Mouse (Mus musculus): ENCODE data around the gene Cdkal1. TPM values are rescaled to one million over a fixed set of nuclear protein-coding genes. Genes with fewer than 3 reads are reported as not detected.

Cdkal1 gene
- polyA plus RNA-seq, 1 experiment from 2014 or later, result 35.1 TPM

DNA sequence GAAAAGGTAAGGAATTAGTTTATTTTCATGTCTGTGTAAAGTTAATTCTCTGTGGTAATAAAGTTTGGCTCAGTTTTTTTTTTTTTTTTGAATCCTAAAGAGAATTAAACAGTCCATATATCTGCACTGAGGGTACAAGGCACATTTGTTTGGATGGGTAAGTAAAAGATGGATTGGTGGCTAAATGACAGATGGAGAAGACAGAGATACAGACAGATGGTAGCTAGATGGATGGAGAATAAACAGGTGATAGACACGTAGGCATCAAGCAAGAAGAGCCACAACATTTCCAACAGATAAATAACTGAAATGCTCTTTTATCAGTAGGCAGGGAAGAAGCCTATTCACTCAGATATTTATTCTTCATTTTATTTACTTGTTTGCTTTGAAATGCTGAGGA, 381.7 kb downstream of the Cdkal1 start:
- Histone ChIP-seq H3K27ac (ENCODE audit: low read depth, low read length) (no peak overlapping the region), H3K9me3 (ENCODE audit: control insufficient read depth, low read length) (no peaks in the 10 kb centered on the region), H3K27me3 (ENCODE audit: control insufficient read depth, insufficient read depth, low read length) (no peaks in the 10 kb centered on the region), H3K4me1 (ENCODE audit: control insufficient read depth, insufficient read depth, low read length) (no peaks in the 10 kb centered on the region), H3K4me2 (no peak overlapping the region), H3K9ac (ENCODE audit: low read length) (no peak overlapping the region), H3K4me3 (ENCODE audit: low read depth, low read length) (no peak overlapping the region), H3K36me3 (ENCODE audit: control insufficient read depth, insufficient read depth, low read length) (no peaks in the 10 kb centered on the region)
- ATAC-seq (ENCODE audit: low FRiP score) (no peak), DNase-seq (ENCODE audit: low spot score, missing footprints) (no peak)
- 97% methylated on average over 1 of the region's 1 CpGs for WGBS

DNA sequence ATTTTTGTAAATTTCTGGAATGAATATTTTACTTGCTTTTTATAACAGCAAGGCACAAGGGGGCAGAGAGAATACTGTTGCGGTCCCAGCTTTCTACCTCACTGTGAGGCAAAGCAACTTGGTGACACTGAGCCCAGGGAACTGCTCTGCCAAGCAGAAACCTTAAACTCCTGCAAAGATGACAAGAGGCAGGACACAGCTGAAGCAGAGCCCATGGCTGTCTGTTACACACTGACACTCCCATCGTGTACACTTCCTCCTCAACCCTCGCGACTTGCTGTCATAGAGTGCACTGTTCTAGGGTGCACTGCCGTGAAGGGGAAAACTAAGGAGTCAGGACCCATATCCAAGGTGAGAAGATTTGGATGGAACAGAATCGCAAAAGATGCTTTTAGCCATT, 393.2 kb downstream of the Cdkal1 start:
- 97% methylated on average over 6 of the region's 6 CpGs for WGBS
- no peak overlapping the region for H3K4me2 ChIP-seq
- no peaks in the 10 kb centered on the region for H3K9me3 ChIP-seq (ENCODE audit: control insufficient read depth, low read length)
- no peaks in the 10 kb centered on the region for H3K4me1 ChIP-seq (ENCODE audit: control insufficient read depth, insufficient read depth, low read length)
- DNase-seq (ENCODE audit: low spot score, missing footprints), result no peak
- H3K36me3 ChIP-seq (ENCODE audit: control insufficient read depth, insufficient read depth, low read length), result no peaks in the 10 kb centered on the region
- H3K9ac ChIP-seq (ENCODE audit: low read length), result no peak overlapping the region
- H3K4me3 ChIP-seq (ENCODE audit: low read depth, low read length), result no peak overlapping the region
- H3K27ac ChIP-seq (ENCODE audit: low read depth, low read length), result no peak overlapping the region
- ATAC-seq (ENCODE audit: low FRiP score), result no peak
- H3K27me3 ChIP-seq (ENCODE audit: control insufficient read depth, insufficient read depth, low read length), result no peaks in the 10 kb centered on the region

DNA sequence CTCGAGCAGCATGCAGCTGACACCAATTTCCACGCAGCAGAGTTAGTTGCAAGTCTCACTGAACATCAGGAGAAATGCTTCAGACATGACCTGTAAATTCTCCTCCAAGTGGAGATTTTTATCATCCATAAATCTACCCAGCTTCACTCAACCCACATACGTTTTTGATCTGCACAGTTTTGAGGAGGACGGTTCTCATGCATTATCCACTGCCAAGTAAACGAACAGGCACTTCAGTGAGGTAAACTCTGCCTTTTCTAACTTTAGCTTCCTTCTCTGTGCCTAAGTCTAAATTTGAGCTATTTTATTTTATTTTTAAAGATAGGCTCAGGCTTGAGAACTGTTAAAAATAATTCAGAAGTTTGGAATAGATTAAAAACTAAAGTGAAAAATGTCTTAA, 394.7 kb downstream of the Cdkal1 start:
- no peak for DNase-seq (ENCODE audit: low spot score, missing footprints)
- H3K4me2 ChIP-seq, result no peak overlapping the region

DNA sequence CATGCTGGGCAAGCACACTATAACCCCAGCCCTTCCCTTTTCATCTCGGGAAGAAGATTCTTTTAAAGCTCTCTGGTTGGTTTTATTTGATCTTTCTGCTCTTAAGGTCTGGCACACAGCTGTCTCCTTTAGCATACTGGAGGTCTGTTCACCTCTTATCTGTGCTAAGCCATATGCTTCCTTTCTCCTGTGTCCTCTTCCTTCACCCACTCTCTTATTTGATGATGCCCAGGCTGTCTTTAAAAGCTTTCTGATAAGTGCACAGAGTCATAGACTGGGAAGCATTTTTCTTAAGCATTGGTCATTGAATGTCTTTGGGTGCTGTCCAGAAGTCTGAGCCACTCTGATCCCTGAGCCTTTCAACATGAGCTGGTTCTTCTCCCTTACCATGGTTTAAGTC, 397.1 kb downstream of the Cdkal1 start:
- H3K36me3 ChIP-seq (ENCODE audit: control insufficient read depth, insufficient read depth, low read length), result no peaks in the 10 kb centered on the region
- no peaks in the 10 kb centered on the region for H3K9me3 ChIP-seq (ENCODE audit: control insufficient read depth, low read length)
- no peak overlapping the region for H3K27ac ChIP-seq (ENCODE audit: low read depth, low read length)
- no peak overlapping the region for H3K9ac ChIP-seq (ENCODE audit: low read length)
- no peaks in the 10 kb centered on the region for H3K4me1 ChIP-seq (ENCODE audit: control insufficient read depth, insufficient read depth, low read length)
- ATAC-seq (ENCODE audit: low FRiP score) (no peak), DNase-seq (ENCODE audit: low spot score, missing footprints) (peak; percentile 41)
- WGBS, result 80% methylated on average over 1 of the region's 1 CpGs
- no peaks in the 10 kb centered on the region for H3K27me3 ChIP-seq (ENCODE audit: control insufficient read depth, insufficient read depth, low read length)
- no peak overlapping the region for H3K4me3 ChIP-seq (ENCODE audit: low read depth, low read length)
- no peak overlapping the region for H3K4me2 ChIP-seq

More for the DNA sequence above, 394.7 kb downstream of the Cdkal1 start:
- WGBS, result 82% methylated on average over 5 of the region's 5 CpGs
- no peak overlapping the region for H3K4me3 ChIP-seq (ENCODE audit: low read depth, low read length)
- H3K36me3 ChIP-seq (ENCODE audit: control insufficient read depth, insufficient read depth, low read length), result no peaks in the 10 kb centered on the region
- H3K27me3 ChIP-seq (ENCODE audit: control insufficient read depth, insufficient read depth, low read length), result no peaks in the 10 kb centered on the region
- H3K9me3 ChIP-seq (ENCODE audit: control insufficient read depth, low read length), result no peaks in the 10 kb centered on the region
- ATAC-seq (ENCODE audit: low FRiP score), result no peak
- H3K9ac ChIP-seq (ENCODE audit: low read length), result no peak overlapping the region
- no peak overlapping the region for H3K27ac ChIP-seq (ENCODE audit: low read depth, low read length)
- no peaks in the 10 kb centered on the region for H3K4me1 ChIP-seq (ENCODE audit: control insufficient read depth, insufficient read depth, low read length)

GRCm38 (mm10) chr13:29437067-29437466, 418.4 kb downstream of the Cdkal1 start:
- H3K9me3 ChIP-seq (ENCODE audit: control insufficient read depth, low read length), result no peaks in the 10 kb centered on the region
- 74% methylated on average over 2 of the region's 2 CpGs for WGBS
- no peaks in the 10 kb centered on the region for H3K36me3 ChIP-seq (ENCODE audit: control insufficient read depth, insufficient read depth, low read length)
- no peak overlapping the region for H3K4me2 ChIP-seq
- no peak overlapping the region for H3K9ac ChIP-seq (ENCODE audit: low read length)
- no peak for ATAC-seq (ENCODE audit: low FRiP score)
- no peaks in the 10 kb centered on the region for H3K27me3 ChIP-seq (ENCODE audit: control insufficient read depth, insufficient read depth, low read length)
- H3K4me3 ChIP-seq (ENCODE audit: low read depth, low read length), result no peak overlapping the region
- no peaks in the 10 kb centered on the region for H3K4me1 ChIP-seq (ENCODE audit: control insufficient read depth, insufficient read depth, low read length)
- no peak overlapping the region for H3K27ac ChIP-seq (ENCODE audit: low read depth, low read length)
- no peak for DNase-seq (ENCODE audit: low spot score, missing footprints)

DNA sequence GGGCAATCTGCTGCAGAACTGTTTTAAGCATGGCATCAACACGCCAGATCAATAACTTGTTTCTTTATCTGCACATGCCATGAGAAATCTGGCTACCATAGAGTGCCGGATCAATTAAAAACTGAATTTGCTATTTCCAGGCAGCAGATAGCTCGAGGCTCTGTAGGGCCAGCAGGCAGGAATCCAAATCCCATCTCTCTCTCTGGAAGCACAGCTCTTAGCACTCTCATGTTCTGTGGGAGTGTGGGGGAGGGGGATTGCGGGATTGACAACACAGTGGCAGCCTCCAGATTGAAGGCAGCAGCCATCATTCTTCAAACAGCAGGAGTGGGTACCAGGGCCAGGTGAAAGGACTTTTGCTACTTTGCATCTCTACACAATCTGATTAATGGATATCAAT, 420.7 kb downstream of the Cdkal1 start:
- Histone ChIP-seq H3K27ac (ENCODE audit: low read depth, low read length) (no peak overlapping the region), H3K4me1 (ENCODE audit: control insufficient read depth, insufficient read depth, low read length) (no peaks in the 10 kb centered on the region), H3K36me3 (ENCODE audit: control insufficient read depth, insufficient read depth, low read length) (no peaks in the 10 kb centered on the region), H3K9ac (ENCODE audit: low read length) (no peak overlapping the region), H3K27me3 (ENCODE audit: control insufficient read depth, insufficient read depth, low read length) (no peaks in the 10 kb centered on the region), H3K9me3 (ENCODE audit: control insufficient read depth, low read length) (no peaks in the 10 kb centered on the region), H3K4me2 (no peak overlapping the region), H3K4me3 (ENCODE audit: low read depth, low read length) (no peak overlapping the region)
- DNase-seq (ENCODE audit: low spot score, missing footprints) (no peak), ATAC-seq (ENCODE audit: low FRiP score) (peak; percentile 30; the same call in 1 of the 2 replicates)
- 77% methylated on average over 4 of the region's 4 CpGs for WGBS

GRCm38 (mm10) chr13:29430919-29431318, 424.6 kb downstream of the Cdkal1 start:
- H3K9ac ChIP-seq (ENCODE audit: low read length), result no peak overlapping the region
- DNase-seq (ENCODE audit: low spot score, missing footprints), result no peak
- no peak overlapping the region for H3K4me2 ChIP-seq
- no peak for ATAC-seq (ENCODE audit: low FRiP score)
- no peak overlapping the region for H3K4me3 ChIP-seq (ENCODE audit: low read depth, low read length)
- WGBS, result 68% methylated on average over 4 of the region's 4 CpGs
- no peaks in the 10 kb centered on the region for H3K27me3 ChIP-seq (ENCODE audit: control insufficient read depth, insufficient read depth, low read length)
- H3K27ac ChIP-seq (ENCODE audit: low read depth, low read length), result no peak overlapping the region
- no peaks in the 10 kb centered on the region for H3K4me1 ChIP-seq (ENCODE audit: control insufficient read depth, insufficient read depth, low read length)
- no peaks in the 10 kb centered on the region for H3K36me3 ChIP-seq (ENCODE audit: control insufficient read depth, insufficient read depth, low read length)
- H3K9me3 ChIP-seq (ENCODE audit: control insufficient read depth, low read length), result no peaks in the 10 kb centered on the region

DNA sequence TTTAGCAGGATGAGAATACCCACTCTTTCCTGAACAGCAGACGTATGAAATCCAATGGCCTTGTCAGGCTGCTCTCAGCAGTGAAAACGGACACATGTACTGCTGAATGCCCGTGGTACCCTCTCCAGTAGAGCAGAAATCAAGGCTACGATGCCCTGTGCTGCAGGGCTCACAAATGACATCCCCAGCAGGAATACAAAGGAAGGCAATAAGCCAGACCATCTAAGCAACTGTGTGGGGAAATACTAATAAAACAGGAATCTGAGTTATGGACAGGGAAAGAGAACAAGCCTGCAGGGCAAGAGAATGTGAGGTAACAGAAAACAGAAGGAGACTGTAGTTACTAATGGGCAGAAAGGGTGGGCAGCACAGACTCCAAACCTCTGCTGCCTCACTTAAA, 425.6 kb downstream of the Cdkal1 start:
- ATAC-seq (ENCODE audit: low FRiP score), result no peak
- DNase-seq (ENCODE audit: low spot score, missing footprints), result no peak
- Histone ChIP-seq H3K4me3 (ENCODE audit: low read depth, low read length) (no peak overlapping the region), H3K9me3 (ENCODE audit: control insufficient read depth, low read length) (no peaks in the 10 kb centered on the region), H3K4me2 (no peak overlapping the region), H3K27me3 (ENCODE audit: control insufficient read depth, insufficient read depth, low read length) (no peaks in the 10 kb centered on the region), H3K36me3 (ENCODE audit: control insufficient read depth, insufficient read depth, low read length) (no peaks in the 10 kb centered on the region), H3K4me1 (ENCODE audit: control insufficient read depth, insufficient read depth, low read length) (no peaks in the 10 kb centered on the region), H3K9ac (ENCODE audit: low read length) (no peak overlapping the region), H3K27ac (ENCODE audit: low read depth, low read length) (no peak overlapping the region)
- 80% methylated on average over 4 of the region's 4 CpGs for WGBS

- no peak for ATAC-seq (ENCODE audit: low FRiP score)
- WGBS, result 92% methylated on average over 6 of the region's 6 CpGs
- H3K9ac ChIP-seq (ENCODE audit: low read length), result no peak overlapping the region
Observed at GRCm38 (mm10) chr13:29429196-29429595, 426.3 kb downstream of the Cdkal1 start.

More at GRCm38 (mm10) chr13:29429196-29429595, 426.3 kb downstream of the Cdkal1 start:
- Histone ChIP-seq H3K9me3 (ENCODE audit: control insufficient read depth, low read length) (no peaks in the 10 kb centered on the region), H3K27ac (ENCODE audit: low read depth, low read length) (no peak overlapping the region), H3K27me3 (ENCODE audit: control insufficient read depth, insufficient read depth, low read length) (no peaks in the 10 kb centered on the region), H3K36me3 (ENCODE audit: control insufficient read depth, insufficient read depth, low read length) (no peaks in the 10 kb centered on the region), H3K4me3 (ENCODE audit: low read depth, low read length) (no peak overlapping the region), H3K4me1 (ENCODE audit: control insufficient read depth, insufficient read depth, low read length) (no peaks in the 10 kb centered on the region), H3K4me2 (no peak overlapping the region)
- DNase-seq (ENCODE audit: low spot score, missing footprints), result no peak
